Mouse (Mus musculus): Measurements from ENCODE around the gene Vasp.

Gene Vasp

DNA sequence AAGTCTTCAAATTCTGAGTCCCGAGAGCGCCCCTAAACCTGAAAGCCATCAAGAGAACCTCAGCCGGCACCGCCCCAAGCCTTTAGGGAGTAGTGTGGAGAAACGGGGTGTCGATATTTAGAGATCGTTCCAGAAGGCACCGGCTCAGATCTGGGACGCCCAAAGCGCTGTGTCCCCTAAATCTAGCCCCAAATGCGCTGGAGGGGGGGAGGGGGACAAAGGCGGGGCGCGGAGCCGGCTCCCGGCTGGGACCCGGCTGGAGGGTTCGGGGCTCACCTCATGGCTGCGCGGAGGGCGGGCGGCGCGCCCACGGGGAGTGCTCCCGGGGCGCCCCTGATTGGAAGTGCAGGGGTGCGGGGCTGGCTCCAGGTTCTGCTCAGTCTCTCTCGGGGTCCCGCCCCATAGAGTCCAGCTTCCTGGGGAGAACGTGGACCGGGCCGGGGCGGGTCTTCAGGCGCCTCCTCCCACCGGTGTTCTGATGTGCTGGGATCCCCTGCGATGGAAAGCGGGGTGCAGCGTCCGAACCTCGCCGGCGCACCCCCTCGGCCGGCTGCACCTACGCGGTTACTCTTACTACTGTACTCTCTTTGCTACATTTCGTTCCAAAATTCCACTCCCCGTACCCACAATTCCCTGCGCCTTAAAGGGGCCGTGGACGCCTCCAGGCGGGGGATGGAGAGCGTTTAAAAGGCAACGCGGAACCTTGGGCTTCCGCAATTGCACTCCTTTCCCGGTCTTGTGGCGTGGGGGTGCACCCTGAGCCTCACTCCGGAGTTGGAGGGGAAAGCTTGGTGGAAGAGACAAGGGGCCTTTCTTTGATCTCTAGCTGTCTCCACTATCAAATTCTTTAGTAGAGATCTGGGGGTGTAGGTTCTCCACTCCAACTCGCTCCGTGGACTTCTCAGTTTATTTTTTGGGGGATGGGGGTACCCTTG is at the start of gene Vasp:
TSS of gene Vasp (minus strand) at position 580 of the 935 bp plus-strand sequence.
- in situ Hi-C loops (cut with MboI, MseI), result no loop called here

DNA sequence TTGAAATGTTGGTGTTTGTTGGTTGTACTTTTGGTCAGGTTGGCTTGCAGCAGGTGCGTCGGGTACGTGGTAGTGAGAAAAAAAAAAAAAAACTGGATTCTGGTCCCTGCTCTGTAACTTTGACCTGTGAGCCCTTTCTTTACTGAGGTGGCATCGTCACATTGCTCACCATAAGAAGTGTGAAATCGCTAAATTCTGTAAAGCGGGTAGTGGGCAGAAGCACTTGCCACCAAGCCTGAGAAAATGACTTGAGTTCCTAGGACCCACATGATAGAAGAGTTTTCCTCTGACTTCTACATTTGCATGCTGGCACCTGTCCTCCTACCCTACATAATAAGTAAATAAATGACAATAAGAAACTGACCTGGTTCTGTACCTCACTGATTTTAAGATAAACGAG is 49.0 kb upstream of the Vasp start:
- in situ Hi-C loops (cut with MboI, MseI), result no loop called here

DNA sequence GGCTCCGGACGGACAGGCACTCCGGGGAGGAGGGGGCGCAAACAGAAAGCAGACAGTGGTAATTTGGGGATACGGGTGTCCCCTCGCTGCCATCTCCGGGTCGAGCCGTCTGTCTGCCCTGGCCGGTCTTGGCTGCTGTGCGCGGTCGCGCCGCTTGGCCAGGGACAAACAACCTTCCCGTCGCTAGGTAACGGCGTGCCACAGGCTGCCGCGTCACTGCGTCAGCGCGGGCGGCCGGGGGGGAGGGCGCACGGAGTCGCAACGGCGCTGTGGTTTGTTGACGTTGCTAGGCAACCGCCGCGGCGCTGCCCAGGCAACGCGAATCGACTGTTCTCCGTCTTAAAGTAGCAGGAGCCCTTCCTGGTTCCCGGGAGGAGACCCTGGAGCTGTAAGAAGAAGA is 48.3 kb upstream of the Vasp start:
- in situ Hi-C loops (cut with MboI, MseI), result no loop called here

DNA sequence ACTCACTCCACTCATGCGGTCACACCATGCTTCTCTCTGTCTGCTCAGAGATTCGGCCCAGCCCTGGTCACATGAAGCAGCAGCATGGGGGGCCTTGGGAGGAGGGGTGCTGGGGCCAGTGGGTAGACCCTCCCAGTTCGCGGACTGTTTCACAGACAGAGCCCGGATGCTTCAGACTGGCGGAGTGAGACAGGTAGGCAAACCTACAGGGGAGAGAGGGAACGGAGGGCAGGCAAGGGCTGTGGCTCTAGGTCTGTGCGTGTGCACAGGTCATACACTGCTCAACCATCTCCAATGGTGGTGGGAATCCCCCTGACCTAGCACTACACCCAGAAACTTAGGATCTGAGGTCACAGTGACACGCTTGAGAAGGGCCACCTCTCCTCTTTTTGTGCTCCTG is 47.8 kb upstream of the Vasp start:
- in situ Hi-C loops (cut with MboI, MseI), result no loop called here

DNA sequence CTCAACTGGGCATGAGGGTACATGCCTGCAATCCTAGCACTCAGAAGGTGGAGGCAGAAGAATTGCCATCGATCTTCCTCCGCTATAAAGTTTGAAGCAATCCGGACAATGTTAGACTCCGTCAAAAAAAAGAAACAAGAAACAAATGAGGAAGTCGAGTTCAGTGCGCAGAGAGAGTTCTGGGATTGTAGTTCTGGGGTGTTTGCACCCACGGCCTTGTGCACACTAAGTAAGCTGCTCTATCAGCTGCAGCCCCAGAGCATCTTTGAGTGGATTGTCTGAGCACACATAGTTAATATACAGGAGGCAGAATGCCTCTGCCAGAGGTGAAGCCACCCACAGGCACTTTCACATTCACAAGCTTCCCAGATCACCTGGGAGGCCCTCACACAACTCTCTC is 47.1 kb upstream of the Vasp start:
- in situ Hi-C loops (cut with MboI, MseI), result no loop called here

DNA sequence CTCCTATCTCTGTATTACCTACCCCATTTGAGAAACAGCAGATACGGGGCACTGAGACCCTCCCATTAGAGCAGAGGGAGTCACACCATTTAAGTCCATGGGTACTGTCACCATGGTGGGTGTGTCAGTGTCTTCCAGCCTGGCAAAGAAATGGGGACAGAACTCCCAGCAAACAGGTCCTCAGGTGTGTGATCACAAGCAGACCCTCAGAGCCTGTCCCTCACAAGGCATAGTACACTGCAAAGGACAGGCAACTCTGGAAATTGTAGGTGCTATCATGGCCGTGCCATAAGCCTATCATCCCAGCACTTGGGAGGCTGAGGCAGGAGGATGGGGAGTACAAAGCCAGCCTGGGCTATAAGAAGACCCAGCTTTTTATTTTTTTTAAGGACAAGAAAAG is 46.6 kb upstream of the Vasp start:
- in situ Hi-C loops (cut with MboI, MseI), result no loop called here

DNA sequence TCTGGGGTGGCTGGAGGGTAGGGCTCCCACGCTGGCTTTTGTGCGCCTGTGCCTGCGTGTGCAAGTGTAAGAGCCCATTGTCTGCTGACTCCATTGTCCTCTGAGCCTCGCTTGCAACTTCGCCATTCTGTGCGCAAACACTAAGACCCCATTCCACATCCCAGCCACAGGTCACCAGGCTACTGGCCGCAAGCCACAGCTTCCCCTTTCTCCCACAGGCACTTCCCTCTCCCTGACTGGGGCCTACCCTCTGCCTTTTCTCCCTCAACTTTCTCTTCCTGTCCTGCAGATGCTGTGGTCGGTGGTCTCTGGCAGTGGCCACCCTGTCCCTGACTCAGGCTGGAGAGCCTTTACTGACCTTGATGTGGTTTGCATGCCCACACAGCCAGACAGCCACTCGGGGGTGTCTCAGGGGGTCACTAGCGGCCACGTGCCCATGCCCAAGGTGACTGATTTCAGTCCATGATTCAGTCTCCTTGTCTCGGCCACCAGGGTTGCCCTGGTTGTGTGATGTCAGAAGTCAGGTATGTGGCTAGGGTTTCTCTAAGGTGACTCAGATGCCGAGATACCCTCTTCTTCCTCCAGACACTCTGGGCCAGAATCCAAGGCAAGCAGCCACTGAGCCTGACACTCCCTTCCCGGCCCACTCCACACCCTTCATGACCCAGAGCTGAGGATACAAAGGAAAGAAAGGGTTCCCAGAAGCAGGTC is 45.0 kb upstream of the Vasp start:
- in situ Hi-C loops (cut with MboI, MseI), result no loop called here

DNA sequence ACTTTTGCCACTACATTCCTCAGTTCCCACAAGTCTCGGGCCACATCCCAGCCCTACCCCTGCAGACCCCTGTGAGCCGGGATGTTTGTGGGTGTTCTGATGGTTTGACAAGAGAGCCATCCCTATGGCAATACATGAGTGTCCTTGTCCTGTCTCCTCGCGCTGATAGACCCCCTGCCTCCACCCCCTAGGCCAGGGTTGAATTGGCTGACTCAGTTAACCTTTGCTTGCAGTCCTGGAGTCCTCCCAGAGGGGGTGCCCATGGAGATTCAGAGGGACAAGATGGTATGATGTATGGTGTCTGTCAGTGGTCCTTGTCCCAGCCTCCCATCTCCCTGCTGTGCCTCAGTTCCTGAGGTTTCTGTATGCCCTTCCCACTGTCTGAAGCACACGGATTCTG is 42.4 kb upstream of the Vasp start:
- in situ Hi-C loops (cut with MboI, MseI), result no loop called here

DNA sequence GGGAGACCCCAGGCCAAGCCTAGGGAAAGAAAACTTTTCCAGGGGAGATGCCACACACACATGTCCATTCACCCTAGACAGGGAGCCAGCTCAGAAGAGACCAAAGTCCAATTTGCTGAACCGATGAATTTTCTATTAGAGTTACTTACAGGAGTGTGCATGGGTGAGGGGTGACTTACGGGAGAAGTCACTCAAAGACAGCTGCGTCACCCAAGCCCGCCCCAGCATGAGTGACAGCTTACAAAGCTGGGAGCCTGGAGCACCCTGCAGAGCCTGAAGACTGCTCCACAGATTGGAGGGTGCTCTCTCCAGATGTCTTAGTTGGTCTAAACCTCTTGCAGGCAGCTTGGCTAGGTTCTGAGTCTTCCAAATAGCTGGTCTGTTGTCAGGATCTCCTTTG is 40.4 kb upstream of the Vasp start:
- in situ Hi-C loops (cut with MboI, MseI), result no loop called here

DNA sequence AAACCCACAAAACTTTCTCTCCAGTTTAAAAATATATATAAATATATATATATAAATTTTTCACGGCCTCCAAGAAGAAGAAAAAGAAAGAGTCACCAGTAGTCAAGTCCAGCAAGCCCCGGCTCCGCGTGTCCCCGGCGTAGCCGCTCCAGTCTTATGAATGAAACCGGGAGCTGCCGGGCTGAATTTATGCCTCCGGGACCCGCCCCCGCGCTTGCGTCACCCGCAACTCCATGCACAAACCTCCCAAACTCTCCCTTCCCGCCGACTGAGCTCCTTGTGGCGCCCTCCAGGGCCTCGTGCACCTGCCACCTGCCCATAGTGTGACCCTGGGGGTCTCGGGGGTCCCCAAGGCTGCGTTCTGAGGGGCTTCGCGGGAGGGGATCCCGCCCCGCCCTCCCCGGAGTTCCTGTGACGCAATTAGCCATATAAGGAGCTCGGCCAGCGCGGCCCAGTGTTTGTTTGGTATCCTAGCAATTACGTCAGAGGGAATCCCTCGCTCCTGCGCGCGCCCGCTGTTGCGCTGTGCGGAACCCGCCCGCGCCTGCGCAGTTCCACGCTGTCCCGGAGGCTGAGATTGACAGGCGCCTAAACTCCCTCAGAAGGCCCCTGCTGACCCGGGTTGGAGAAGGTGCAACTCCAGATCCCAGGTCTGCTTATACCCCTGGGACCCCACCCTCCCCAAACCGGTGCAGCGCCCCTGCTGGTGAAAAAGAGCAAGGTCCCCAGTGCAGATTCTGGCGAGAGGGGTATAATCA is 38.4 kb upstream of the Vasp start, which contains the start of gene Fosb:
TSS of gene Fosb (minus strand) at position 168 of the 758 bp plus-strand sequence.
- in situ Hi-C loops (cut with MboI, MseI), result loop anchor here (5.0 kb wide), 1 partner anchor 32 kb away; the partner anchor contains the start of gene Ercc1

DNA sequence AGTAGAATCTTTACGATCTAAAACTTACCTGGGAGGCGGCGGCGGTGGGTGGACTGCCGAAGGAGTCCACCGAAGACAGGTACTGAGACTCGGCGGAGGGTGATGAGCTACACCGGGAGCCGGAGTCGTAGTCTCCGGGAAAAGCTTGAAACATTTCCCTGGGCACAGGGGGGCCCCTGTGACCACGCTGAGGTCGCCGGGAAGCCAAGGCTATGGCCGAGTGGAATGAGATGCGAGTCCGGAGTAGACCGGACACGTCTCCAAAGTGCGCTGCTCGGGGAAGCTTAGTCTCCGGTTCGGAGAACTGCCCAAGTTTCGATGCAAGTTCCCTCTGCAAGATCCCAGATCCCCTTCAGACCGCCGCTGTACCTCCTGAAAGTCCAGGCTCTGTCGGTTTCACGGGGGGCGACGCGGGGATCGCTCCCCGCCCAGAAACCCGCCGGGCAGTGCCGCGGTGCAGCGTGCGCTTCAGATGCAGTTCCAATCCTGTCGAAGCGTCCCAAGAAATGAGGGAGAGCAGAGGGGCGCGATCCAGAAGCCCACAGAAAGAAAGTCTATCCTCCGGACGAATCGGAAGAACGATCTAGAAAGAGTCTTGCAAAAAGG is 37.8 kb upstream of the Vasp start:
- in situ Hi-C loops (cut with MboI, MseI), result loop anchor here (5.0 kb wide), 1 partner anchor 33 kb away; the partner anchor contains the start of gene Ercc1

DNA sequence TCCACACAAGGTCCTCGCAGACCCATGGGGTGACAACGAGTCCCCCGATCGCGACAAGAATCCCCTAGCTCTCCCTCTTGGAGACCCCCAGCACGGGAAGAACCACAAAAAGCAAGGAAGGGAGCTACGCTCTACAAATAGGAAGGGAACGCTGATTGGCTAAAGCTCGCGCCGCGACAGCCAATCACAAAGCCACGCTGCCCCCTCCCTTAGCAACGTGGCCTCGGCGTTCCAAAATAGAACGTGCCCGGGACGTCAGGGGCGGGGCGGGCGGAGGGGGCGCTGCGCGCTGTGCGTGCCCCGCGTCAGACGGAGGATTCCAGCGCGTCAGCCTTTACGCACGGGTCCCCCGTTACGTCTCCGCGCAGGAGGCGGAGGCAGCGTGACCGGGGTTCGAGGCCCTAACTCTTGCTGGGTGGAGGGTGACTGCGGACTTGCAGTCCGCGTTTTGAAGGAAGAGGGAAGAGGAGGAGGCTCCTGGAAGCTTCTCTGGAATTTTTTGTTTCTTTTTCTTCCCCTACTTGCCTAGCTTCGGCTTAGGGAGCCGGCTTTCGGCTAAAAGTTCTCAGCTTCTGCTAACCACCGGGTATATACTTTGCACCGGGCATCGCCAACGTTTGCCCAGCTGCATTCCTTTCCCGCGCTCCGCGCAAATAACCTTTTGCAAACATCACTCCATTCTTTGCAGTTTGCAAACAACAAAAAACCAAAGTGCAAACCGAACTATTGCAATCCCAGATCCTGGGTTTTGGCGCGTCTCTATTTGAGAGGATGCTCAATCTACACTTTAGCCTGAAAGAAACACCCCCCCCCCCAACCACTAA is 37.0 kb upstream of the Vasp start:
- in situ Hi-C loops (cut with MboI, MseI), result loop anchor here (5.0 kb wide), 1 partner anchor 34 kb away; the partner anchor contains the start of gene Ercc1

DNA sequence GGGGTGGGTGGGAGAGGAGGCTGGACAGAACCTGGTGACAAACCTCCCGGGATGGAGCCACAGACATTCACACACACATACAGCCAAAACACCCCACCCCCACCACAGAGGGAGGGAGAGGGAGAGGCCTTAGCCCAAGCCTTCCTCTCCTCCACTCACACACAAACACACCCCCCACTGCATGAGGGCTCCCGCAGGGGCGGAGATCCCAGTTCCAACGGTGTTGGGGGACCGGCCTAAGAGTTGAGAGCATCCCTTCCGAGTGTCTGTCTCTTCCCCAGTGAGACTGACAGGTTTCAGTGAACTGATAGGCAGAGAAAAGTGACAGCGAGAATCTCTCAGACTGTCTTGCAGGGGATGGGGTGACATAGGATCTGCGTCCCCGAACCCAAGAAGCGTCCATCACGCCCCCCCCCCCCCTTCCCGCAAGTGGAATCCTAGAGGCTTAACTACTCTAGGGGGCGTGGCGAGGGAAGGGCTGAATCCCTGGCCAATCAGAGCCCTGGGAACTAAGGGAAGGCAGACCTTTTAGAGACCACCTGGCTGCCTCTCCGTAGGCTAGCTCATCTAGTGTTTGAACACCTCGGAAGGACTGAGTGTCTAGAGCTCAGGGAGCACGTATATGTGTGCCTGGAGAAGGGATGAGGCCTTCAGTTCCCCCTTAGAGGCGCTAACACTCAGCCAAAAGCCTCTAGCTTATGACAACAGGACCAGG is 36.3 kb upstream of the Vasp start:
- in situ Hi-C loops (cut with MboI, MseI), result loop anchor here (5.0 kb wide), 1 partner anchor 34 kb away; the partner anchor contains the start of gene Ercc1

DNA sequence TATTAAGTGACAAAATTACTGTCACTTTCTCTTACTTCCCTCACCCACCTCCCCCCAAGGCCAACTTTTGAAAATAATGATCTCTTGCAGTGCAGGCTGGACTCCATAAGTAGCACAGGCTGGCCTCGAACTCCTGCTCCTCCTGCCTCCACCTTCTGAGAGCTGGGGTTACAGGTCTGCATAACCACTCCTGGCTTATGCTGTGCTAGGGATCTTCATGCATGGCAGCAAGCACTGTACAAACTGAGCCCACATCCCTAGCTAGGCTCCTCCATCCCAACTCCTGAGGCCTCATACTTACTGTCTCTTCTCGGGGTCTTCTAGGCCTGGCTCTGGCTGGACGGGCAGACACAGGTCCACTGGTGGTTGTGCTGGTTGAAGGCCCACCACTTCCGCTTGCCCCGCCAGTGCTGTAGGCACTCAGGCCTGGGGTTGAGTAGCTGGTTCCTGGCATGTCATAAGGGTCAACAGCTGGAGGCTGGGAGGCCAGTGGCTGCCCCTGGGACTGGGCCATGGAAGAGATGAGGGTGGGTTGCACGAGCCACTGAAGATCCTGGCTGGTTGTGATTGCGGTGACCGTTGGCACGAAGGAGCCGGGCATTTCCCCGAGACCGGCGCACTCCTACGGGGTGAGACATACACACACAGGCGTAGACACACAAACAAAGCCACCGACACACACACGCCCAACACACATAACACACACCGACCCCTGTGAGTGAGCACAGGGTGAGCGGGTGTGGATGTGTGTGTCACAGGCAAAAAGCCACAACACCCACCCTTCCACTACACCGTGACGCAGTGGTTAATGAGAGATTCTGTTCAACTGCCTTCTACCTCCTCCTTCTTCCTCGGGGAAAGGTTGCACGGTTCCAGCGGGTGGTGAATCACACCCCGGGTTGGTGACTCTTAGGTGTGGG is 35.5 kb upstream of the Vasp start:
- in situ Hi-C loops (cut with MboI, MseI), result loop anchor here (5.0 kb wide), 1 partner anchor 35 kb away; the partner anchor contains the start of gene Ercc1

DNA sequence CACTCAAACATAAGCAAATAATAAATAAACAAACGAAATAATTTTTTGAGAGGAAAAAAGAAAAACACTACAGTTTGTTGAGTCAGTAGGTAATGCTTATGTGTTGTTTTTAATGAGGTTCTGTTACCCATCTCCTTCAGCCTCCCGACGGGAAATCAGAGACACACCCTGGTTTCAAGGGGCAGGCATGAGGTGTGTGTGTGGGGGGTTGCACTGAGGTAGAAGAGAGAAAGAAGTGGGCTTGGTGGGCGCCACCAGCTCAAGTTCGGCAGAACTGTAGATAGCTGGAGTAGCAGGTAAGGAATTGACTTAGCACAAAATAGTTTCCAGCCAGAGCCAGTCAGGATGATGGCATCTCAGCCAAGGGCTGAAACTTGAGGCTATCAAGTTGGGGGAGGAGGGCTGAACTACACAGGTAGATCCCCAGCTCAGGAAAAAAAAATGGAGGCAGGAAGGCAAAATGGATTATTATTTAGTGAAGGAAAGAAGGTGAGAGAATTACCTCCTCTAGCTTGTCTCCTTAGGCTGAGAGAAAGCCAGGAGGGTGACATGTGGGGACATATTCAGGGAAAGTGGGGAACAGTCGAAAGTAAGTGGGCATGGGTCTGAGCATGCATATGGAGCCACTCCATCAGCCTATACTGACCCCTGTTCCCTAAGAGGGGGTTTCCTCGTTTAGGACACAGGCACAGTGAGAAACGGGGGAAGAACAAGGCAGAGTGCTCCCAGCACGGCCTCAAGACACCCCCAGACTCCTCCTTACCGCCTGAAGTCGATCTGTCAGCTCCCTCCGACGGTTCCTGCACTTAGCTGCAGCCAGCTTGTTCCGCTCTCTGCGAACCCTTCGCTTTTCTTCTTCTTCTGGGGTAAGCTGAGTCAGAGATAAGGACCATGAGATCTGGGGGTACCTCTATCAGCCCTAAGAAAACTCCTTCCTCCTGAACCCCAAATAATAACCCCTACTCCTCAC is 34.5 kb upstream of the Vasp start:
- in situ Hi-C loops (cut with MboI, MseI), result loop anchor here (5.0 kb wide), 1 partner anchor 36 kb away; the partner anchor contains the start of gene Ercc1

DNA sequence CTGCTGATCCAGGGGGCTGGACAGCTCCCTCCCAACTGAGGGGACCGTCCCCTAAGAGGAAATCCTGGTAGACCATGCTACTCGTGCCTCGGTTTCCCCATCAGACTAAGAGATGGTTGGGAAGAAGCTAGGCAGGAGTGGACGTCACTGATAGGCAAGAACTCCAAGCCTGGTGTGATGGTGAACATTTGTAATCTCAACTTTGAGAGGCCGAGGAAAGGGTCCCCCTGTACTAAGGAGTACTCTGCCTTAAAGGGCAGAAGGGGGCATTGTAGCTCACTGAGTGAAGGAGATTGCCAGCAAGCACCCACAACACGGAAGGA is 33.8 kb upstream of the Vasp start:
- in situ Hi-C loops (cut with MboI, MseI), result loop anchor here (5.0 kb wide), 1 partner anchor 37 kb away; the partner anchor contains the start of gene Ercc1

All from T-helper 2 cell (primary cell).